Mouse (Mus musculus) cerebellum, adult 11-12 months (tissue): ENCODE results near the gene Maneal.

Experiments
- DNase-seq: peaks from one replicate; pipeline ENCODE4 v3.0.0; 2022

The Maneal gene

GRCm38 (mm10) chr4:124861283-124862188 is at the start of gene Maneal:
Maneal (minus strand) TSS chr4:124862171.
- DNase-seq = peak; percentile 48

- DNase-seq = no peak
Observed at GRCm38 (mm10) chr4:124905971-124906822, 44.2 kb upstream of the Maneal start.

GRCm38 (mm10) chr4:124905417-124905816 is 43.4 kb upstream of the Maneal start:
- DNase-seq = no peak

- no peak for DNase-seq
Observed at GRCm38 (mm10) chr4:124899906-124900305, 37.9 kb upstream of the Maneal start.

GRCm38 (mm10) chr4:124898428-124898827 is 36.5 kb upstream of the Maneal start:
- no peak for DNase-seq

- DNase-seq = peak; percentile 88
Observed at GRCm38 (mm10) chr4:124894508-124895428, 32.8 kb upstream of the Maneal start.

GRCm38 (mm10) chr4:124893769-124894168 is 31.8 kb upstream of the Maneal start:
- peak; percentile 34 for DNase-seq

GRCm38 (mm10) chr4:124890831-124891230 is 28.9 kb upstream of the Maneal start:
- DNase-seq = no peak

GRCm38 (mm10) chr4:124889935-124890334 is 28.0 kb upstream of the Maneal start:
- no peak for DNase-seq

GRCm38 (mm10) chr4:124888702-124889101 is 26.7 kb upstream of the Maneal start:
- DNase-seq = no peak

- DNase-seq = no peak
Observed at GRCm38 (mm10) chr4:124882151-124882729, 20.3 kb upstream of the Maneal start.

- DNase-seq = peak; percentile 63
Observed at GRCm38 (mm10) chr4:124881341-124881908, 19.5 kb upstream of the Maneal start.

- no peak for DNase-seq
Observed at GRCm38 (mm10) chr4:124880599-124880998, 18.6 kb upstream of the Maneal start, which contains the start of gene Epha10. Epha10 (plus strand) TSS chr4:124880899.

- no peak for DNase-seq
Observed at GRCm38 (mm10) chr4:124872719-124873118, 10.7 kb upstream of the Maneal start.

GRCm38 (mm10) chr4:124860446-124860845 is 1.5 kb downstream of the Maneal start:
- DNase-seq = no peak

GRCm38 (mm10) chr4:124858370-124858769 is 3.6 kb downstream of the Maneal start:
- DNase-seq = no peak

- no peak for DNase-seq
Observed at GRCm38 (mm10) chr4:124856294-124856693, 5.7 kb downstream of the Maneal start.

- peak; percentile 85 for DNase-seq
Observed at GRCm38 (mm10) chr4:124850933-124851658, 10.9 kb downstream of the Maneal start, which contains the start of gene 1110065P20Rik. 1110065P20Rik (minus strand) TSS chr4:124851196.

- peak; percentile 94 for DNase-seq
Observed at GRCm38 (mm10) chr4:124850261-124850913, 11.6 kb downstream of the Maneal start, which contains the start of gene Yrdc. Yrdc (plus strand) TSS chr4:124850679.

GRCm38 (mm10) chr4:124849631-124850260 is 12.2 kb downstream of the Maneal start:
- DNase-seq = peak; percentile 83
